Mouse (Mus musculus) ovary, postnatal 10 days (tissue): Measurements from ENCODE around the gene Mxi1.
A peak's percentile ranks its signal among the peaks of the same experiment; 100 is the strongest.

Experiments used
- DNase-seq: peaks from one replicate; pipeline ENCODE4 v3.0.0; 2022; ENCODE audit warnings: low spot score

Gene Mxi1

DNA sequence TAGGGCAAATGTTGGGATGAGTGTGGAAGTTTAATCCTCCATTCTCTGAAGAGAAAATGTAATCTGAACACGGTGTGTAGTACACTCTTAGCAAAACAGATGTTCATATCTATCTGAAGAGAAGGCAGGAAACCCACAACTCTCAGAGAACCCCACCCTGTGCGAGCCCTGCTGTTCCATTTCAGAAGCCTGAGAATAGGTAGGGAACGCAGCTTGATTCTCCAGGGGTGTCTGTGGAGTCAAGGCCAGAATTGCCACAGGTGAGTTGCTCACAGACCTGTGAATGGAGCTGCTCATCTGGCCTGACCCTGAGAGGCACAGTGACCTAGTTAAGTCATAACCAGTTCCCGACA, 10.5 kb upstream of the Mxi1 start:
- no peak for DNase-seq

DNA sequence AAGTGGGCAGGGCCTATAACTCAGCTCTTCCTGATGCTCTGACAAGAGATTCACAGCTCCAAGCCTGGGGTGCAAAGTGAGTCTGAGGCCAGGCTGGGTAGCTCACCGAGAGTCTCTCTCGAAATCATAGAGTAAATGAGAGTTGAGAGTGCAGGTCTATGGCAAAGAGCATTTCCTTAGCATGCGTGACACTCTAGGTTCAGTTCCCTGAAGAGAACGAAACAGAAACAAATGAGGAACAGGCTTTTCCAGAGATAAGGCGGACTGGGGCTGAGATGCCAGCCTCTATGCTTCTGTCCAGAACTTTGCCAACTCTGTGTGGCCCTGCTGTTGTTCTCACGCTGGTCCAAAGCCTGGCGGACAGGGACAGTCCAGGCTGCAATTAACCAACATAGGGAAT, 6.9 kb upstream of the Mxi1 start:
- no peak for DNase-seq

DNA sequence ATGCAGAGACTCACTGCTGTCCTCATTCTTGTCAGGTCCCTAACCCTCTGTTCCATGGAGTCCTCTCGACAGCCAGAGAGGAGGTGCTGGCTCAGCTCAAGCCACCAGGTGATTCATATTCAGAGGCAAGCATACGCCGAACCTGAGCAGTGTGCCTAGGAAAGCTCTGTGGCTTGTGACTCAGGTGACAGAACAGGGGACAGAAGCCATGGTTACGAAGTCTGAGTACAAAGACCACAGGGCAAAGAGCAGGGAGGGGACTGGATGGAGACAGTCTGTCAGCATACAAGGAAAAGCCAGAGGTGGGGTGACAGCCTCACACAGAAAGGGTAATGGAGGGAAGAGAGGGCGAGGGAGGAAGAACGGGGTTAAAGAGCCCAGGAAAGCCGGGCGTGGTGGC, 4.7 kb upstream of the Mxi1 start:
- no peak for DNase-seq

DNA sequence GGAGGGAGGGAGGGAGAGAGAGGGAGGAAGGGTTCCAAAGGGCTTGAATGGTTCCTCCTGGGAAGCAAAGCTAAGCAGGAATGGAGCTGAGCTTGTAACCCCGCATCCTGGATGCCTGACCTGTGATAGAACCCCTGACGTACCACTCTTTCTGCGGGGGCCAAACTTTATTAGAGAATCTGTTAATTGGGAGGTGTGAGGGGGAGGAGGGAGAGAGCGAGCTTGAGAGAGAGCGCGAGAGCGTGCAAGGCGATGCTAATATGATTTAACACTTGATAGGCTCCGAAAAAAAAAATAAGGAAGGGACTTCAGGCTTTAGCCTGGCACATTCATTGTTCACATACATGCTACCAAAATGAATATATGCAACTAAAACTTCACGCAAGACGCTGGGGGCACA, 3.6 kb upstream of the Mxi1 start:
- no peak for DNase-seq

DNA sequence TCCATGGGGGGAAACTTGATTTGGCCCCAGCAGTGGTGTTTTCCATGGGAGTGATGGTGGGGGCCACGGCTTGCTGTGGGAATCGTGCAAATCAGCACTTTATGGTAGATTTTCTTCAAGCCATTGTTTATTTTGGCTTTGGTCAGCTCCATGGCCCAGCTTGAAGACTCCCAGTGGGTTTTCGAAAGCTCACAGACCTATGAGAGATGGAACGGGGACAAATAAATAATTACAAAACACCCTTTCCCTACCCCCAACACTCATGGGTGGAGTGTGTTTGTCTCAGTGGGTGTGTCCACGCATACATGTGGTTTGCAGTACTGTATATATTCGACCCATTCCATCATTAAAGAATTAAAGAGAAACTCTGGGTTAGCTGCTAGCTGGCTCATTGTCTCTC, 3.1 kb upstream of the Mxi1 start:
- no peak for DNase-seq

DNA sequence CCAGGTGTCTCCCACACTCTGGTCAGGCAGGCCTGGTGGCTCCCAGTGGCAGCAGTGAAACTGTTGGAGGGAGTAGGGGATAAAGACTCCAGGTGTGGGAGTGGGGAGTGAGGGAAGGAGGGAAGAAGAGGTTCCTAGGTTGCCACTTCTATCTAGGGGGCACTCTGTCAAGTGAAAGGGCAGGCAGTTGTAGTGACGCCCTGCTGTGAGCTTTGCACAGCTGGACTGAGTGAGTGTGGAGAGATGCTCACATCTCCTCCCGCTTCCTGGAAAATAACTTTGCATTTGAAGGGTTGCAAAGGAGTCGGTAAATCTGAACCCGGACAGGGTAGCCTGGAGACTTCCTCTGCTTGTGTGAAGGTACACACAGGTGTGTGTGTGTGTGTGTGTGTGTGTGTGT, 687 bp upstream of the Mxi1 start:
- no peak for DNase-seq

DNA sequence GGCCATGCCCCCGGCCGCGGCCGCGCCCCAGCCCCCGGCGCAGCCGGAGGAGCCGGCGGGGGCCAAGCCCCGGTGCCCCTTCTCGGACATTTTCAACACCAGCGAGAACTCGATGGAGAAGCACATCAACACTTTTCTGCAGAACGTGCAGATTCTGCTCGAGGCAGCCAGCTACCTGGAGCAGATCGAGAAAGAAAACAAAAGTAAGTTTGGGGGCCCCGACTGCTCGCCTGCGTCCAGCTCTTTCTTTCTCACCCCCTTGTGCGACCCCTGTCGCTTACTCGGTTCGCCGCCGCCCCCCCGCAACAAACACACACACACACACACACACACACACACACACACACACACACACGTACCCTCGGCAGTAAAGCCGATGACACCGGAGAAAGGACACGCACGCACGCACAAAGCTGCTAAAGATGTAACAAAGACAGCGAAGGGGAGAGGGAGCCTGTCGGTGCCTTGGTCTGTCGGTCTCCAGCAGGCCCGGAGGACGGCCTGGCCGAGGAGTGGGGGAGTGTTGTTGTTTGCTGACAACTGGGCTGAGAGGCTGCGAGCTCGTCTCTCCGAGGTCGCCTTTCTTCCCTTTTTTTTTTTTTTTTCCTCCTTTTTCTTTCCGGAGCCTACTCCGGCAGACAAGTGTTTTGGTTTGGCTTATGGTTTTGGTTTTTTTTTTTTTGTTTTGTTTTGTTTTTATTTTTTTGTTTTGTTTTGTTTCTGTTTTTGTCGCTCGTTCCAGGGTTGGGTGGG, 629 bp downstream of the Mxi1 start:
- peak; percentile 58 for DNase-seq

DNA sequence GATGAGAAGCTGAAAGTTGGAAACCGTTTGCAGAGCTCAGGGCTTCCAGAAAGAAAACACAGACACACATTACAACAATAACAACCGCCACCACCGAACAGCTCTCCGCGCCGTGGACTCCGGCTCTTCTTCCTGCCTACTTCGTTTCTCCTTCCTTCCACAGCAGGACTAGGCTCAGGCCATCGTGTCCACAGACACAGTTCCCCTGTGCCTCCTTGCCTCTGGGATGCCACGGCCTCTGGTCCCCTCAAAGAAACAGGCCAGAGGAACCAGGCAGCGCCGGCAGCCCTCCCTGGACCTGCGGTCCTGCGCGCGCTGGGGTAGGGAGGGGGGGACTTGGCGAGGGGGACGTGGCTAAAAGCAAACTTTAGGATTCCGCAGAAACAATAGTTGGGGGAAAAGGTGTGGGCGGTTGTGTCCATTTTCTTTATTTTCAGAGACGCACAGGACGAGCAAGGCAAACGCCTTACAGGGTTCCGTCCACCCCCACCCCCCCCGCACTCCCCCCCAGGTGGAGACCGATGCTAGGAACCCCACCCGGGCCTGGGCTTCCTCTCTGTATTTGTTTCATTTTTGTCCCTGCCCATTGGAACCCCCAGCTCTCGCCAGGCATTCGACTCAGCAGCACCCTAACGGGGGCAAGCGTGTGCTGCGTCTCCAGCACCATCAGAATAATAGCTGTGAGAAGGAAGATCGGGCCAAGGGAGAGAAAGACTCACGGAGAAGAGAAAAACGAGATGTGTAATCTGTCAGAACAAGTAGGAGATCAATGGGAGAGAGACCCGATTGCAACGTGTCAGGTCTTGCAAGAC, 1.4 kb downstream of the Mxi1 start:
- peak; percentile 38 for DNase-seq

DNA sequence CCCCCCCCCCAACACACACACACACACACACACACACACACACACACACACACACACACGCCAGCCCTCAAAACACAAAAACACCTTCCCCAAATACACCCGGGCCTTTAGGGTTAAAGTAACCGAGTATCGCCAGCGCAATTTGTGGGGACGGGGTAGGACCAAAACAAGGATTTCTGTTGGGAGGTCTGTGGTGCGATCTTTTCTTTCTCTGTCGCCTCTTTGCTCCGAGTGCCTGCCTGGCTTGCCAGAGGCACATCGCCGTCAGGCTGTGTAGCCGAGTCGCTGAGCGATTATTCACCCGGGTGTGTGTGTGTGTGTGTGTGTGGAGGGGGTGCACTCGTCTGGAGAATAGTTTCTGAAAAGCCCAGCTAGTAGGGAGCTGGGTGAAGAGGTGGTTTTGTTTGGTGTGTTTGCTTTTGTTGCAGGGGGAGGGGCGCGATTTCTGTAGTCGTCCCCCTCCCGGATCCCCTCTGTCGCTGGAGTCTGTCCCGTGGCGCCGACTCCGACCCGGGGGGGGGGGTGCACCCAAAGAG, 2.1 kb downstream of the Mxi1 start:
- peak; percentile 30 for DNase-seq

DNA sequence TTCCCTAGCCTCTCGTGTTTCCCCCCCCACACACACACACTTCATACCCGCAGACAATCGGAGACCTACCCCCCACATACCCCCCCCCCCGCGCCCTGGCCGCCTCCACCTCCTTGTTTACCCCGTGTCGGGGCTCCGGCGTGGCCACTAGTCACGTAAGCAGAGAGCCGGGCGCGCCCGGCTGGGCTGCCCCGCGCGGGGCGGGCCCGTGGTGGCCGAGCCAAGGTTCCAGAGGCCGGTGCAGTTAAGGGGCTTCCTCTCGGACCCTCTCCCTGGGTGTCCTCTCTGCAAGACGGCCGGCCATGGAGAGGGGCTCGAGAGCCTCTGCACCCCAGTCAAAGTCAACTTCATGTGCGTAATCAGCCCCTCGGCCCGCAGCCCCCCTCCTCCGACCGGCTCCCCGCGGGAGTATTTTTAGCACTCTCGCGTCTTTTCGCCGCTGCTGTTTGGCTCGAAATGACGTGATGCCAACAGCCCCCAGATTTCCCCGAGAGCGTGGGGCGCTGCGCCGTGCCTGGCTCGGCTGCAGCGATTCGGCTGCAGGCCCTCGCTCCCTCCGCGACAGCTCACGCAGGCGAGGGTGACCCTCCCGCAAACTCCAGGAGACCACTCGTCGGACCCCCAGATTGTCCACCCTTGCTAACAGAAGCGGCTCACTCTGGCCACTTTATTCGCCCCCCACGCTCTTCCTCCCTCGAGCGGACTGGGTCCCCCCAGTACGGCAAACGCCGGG, 2.8 kb downstream of the Mxi1 start:
- DNase-seq = peak; percentile 58

DNA sequence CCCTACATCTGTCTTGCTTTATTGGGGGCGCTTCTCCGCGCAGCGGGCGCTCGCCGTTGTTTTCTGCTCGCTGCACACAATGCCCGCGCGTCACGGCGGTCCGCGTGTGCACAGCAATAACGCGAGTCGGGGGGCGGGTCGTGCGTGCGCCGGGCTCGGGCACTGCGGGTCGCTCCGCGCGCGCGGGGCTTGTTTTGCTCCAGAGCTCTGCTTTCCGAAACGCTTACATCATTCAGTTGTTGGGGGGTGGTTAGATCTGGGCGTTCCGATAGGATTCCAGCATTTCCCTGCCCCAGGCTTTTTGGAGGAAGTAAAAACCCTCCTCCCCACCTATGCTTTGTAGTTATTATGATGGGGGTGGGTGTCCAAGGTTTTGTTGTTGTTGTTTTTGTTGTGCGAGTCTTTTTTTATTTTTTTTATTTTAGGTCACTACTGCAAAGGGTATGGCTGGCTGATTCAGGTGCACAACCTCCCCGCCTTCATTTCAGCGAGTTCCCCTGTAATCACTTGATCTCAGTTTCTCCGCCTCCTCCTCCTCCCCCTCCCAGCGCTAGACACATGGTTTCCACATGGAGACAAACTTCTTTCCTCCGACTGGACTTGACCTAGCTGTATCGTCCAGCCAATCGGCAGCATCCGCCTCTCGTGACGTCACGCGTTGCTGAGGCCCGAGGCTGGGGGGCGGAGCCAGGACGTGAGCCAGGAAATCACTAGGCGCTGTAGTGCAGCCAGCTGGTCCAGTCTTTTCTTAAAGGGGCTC, 3.5 kb downstream of the Mxi1 start:
- DNase-seq = peak; percentile 100

DNA sequence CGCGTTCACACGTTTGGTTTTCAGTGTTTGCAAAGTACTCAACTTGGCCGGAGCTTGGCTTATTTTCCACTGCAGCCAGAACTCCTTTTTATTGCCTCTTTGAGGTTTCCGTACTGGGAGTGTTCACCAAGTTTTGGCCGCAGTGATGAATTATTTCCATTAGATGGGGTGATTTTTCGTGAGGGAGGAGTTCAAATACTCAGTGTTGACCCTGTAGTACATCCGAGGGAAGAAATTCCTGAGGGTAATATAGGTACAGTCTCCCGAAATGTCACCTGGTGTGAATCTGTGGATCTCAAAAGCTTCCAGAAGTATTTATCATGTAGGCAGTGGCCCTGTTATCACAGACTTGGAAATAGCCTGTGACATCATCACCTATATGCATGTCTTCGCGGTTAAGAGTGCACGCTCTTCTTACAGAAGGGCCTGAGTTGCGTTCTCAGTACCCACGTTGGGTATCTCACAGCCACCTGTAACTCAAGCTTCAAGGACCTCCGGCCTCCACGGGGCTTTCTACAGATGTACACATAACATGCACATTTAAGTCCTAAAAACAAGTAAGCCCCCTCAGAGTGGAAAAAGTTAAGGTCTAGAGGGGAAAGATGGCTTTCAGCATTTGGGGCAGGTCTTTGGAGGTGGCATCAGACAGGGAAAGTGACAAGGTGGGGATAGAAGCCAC, 4.4 kb downstream of the Mxi1 start:
- DNase-seq = no peak

DNA sequence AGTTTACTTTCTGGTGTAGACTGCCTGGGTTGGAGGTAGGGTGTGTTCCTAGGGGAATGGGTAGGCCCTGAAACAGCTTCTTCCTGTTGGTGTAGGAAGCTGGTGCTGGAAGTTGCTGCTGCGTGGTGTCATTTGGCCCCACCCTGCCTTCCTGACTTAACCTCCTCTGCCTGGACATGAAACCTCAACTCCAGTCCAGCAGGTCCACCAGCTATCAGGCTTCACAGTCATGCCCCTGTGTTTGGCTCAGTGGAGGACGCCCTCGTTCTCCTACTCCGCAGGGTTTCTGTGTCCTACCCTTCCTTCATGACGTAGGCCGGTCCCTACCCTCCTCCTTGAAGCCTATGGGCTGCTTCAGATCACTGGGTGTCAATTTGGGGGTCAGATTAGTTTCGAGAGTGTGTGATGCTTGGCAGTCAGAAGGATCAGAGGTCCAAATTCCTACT, 4.9 kb downstream of the Mxi1 start:
- DNase-seq = no peak

DNA sequence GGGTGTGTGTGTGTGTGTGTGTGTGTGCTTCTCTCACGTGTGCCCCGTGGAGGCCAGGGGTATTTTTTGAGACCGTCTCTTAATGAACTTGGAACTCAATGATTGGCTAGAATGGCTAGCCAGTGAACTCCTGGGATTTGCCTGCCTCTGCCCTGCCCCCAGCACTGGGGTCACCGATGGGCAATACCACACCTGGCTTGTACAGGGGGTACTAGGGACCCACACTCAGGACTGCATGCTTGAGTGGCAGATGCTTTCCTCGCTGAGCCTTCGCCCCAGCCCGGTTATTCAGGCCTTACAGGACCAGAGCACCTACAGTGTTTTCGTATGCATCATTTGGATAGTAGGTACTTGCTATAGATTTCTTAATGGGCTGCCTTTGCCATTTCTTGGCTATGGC, 5.8 kb downstream of the Mxi1 start:
- no peak for DNase-seq

DNA sequence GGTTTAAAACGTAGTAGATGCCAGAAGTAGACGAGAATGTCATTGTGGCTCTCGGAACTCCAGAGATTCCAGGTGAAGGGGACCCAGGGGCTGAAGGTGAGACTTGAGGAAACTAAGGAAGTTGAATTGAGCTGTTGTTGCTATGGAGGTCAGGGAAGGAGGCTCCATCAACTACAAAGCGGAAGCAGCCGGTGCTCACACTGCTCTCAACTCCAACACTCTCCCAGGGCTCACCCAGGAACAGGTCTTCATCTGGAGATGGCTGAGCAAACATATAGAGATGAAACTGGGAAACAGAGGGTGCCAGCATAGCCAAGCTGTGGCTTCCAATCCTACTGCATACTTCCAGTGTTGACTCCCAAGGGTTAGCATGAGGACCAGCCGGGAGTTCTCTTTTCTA, 6.6 kb downstream of the Mxi1 start:
- no peak for DNase-seq

DNA sequence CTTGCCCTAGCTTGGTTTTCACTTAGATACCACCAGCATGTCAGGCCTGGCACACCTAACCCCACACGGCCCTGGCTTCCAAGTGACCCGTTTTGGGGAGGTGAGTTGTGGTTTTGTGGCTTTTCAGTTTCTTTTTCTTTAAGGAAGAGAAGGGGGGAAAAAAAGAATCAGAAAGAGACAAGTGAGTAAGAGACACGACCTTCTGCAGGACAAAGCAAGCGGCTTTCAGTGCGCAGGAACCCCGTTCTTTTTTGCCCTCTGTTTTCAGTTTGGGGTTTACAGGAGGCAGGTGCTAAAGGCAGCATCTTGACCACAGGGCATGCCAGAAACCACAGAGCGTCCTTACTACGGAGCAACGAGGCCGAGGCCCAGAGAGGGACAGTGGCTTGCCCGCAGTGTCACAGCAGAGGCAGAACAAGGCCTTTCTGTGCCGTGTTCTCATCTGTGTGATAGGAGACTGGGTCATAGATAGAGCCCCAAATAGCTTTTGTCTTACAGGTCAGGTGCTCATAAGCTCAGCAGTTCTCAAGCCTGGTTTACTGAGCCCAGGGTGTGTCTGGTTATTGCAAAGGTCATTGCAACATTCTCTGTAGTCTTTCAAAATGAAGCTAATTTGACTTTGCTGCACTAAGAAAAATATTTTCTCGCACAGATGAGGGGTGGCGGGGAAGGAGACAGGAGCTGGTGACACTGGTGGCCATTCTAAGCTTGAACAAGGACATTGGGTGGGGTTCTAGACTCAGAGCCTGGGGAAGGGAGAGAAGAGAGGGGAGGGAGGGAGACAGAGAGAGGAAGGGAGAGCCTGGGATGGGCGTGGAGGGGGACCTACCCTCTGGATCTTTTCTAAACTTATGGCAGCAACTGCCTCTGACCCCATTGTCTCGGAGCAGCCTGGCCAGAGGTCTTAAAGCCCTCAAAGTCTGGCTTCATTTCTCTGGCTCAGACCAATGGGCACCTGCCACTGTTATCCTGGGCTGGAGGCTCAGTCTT, 8.1 kb downstream of the Mxi1 start:
- no peak for DNase-seq

DNA sequence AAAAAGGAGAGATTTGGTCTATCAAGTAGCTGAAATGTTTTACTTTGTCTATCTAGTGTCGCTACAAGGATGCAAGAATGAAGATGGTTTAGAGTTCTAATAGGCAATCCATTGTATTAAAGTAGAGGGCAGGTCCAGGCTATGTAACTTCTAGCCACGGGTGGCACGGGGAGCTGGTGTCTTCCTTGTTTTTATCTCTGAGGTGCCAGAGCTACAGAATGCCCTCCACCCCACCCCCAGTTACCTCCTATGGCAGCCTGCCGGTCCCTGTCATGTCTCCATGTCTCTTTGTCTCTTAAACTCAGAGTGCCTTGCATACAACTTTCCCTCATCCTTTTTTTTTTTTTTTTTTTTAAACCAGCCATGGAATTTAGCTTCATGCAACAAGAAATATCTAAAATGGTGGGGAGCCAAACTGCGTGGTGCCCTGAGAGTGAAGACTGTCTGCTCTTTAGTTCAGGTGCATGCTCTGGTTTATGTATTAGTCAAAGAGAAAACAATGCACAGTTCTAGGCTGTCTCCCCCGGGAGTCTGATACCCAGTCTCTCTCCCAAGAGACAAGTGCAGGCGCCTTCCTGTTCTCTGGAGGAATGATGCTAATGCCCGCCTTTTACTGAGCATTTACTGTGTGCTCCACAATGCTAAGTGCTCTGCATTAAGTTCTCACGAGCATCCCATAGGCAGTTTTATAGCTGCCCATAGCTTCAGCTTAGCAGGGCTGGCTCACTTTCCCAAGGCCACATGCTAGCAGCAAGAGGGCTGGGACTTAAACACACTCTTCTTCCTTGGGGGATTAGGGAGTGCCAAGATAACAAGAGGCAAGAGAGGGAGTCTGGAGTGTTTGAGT, 10.2 kb downstream of the Mxi1 start:
- DNase-seq = no peak

DNA sequence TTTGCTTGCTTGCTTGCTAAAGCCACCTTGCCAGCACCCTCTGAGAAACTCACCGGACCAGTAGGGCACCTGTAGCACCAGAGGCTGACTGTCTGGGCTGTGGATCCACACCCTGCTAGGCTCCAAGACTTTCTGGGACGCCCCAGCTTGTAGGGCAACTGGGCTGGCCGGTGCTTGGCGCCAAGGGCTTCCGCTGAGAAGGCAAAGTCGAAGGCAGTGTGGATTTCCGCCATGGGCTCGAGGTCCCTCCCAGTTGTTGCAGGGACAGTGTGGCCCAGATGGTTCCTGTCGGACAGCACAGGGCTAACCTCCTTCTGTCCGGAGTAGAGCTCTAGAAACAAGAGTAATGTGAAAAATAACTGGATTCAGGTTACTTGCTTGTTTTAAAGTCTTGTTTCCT, 11.0 kb downstream of the Mxi1 start:
- no peak for DNase-seq

DNA sequence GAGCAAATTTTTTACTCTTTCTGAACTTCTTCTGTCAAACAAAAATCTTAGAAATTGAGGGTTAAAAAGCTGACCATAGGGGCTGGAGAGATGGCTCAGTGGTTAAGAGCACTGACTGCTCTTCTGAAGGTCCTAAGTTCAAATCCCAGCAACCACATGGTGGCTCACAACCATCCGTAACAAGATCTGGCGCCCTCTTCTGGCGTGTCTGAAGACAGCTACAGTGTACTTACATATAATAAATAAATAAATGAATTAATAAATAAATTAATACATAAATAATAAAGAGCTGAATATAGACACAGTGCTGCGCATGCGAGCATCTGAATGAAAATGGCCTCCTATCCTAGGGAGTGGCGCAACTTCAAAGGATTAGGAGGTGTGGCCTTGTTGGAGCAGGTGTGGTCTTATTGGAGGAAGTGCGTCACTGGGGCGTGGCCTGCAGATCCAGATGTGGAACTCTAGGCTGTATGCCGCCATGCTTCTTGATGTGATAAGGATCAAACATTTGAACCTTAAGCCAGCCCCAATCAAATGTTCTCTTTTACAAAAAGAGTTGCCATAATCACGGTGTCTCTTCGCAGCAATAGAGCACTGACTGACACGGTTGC, 12.2 kb downstream of the Mxi1 start:
- no peak for DNase-seq
